Mouse (Mus musculus) hindbrain, embryonic 11.5 days (tissue): ENCODE measurements at regions not wholly inside any gene's neighbourhood (a gene's known extent, or its start where the extent isn't known, plus 50 kb on each side); places are given as distances from the start of the nearest gene placed in this dataset.

ENCODE experiments used
- ATAC-seq: fragments of 200-750 bp; cut with Nextera tagmentation; 2 replicates; pipeline ENCODE4 v1.8.0; 2017; ENCODE audit warnings: mild to moderate bottlenecking, moderate TSS enrichment, moderate library complexity; ENCODE audit not compliant: low FRiP score
- DNase-seq: peaks from one replicate; pipeline ENCODE4 v3.0.0-alpha.2; 2015; ENCODE audit warnings: low spot score
- H3K27ac ChIP-seq: fragments of 300-500 bp; sonication (generic); 2 replicates; pipeline ENCODE4 v1.5.1; 2014; ENCODE audit warnings: mild to moderate bottlenecking, low read depth, low read length
- H3K27me3 ChIP-seq: fragments of 300-500 bp; sonication (generic); 2 replicates; pipeline ENCODE4 v1.6.1; 2014; ENCODE audit warnings: mild to moderate bottlenecking, low read length, moderate library complexity, mixed read lengths; ENCODE audit not compliant: control insufficient read depth, insufficient read depth
- H3K36me3 ChIP-seq: fragments of 300-500 bp; sonication (generic); 2 replicates; pipeline ENCODE4 v1.6.1; 2014; ENCODE audit warnings: mild to moderate bottlenecking, low read length, moderate library complexity, mixed read lengths; ENCODE audit not compliant: control insufficient read depth, insufficient read depth
- H3K4me1 ChIP-seq: fragments of 300-500 bp; sonication (generic); replicated peaks from 2 replicates; pipeline ENCODE4 v1.6.1; 2014; ENCODE audit warnings: low read length, mixed read lengths; ENCODE audit not compliant: control insufficient read depth, insufficient read depth
- H3K4me2 ChIP-seq: fragments of 300-500 bp; sonication (generic); replicated peaks from 2 replicates; pipeline ENCODE4 v1.6.1; 2014; ENCODE audit warnings: mild to moderate bottlenecking, low read depth, low read length
- H3K4me3 ChIP-seq: fragments of 300-500 bp; sonication (generic); 2 replicates; pipeline ENCODE4 v1.5.1; 2014; ENCODE audit warnings: low read depth, low read length
- H3K9ac ChIP-seq: fragments of 300-500 bp; sonication (generic); 2 replicates; pipeline ENCODE4 v1.6.1; 2014; ENCODE audit warnings: low read depth, low read length
- H3K9me3 ChIP-seq: fragments of 300-500 bp; sonication (generic); 2 replicates; pipeline ENCODE4 v1.6.1; 2016; ENCODE audit warnings: low read length; ENCODE audit not compliant: control insufficient read depth
- WGBS: fragments of 180-500 bp; shearing (Covaris S2); extraction: QIAGEN DNeasy Blood & Tissue Kit; methylation state at CpG from one replicate; pipeline ENCODE4 v1.1.7; 2014; 5-methylcytosine and 5-hydroxymethylcytosine counted together

DNA sequence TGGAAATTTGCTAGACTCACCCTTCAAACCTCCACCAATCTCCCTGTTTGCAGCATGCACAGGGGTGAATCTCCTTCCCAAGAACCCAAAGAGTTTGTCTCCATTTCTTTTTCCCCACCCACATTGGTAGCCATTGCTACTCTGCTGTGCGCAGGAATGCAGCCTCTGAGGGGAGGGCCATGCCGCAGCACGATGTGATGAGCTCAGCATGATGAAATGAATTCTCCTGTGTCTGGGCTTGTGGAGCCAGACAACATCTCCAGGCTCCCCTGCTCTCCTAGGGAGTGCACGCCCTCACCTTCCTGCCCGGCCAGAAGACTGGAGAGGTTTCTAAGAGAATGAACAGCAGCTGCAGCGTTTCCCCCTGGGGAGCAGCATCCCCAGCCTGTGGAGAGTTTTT lies 92.9 kb upstream of the Dscam start:
- WGBS, result 10% methylated on average over 6 of the region's 6 CpGs
- Histone ChIP-seq H3K27me3 (no peaks in the 10 kb centered on the region), H3K27ac (no peak overlapping the region), H3K4me1 (no peaks in the 10 kb centered on the region), H3K4me2 (no peak overlapping the region), H3K9me3 (no peaks in the 10 kb centered on the region), H3K36me3 (no peaks in the 10 kb centered on the region), H3K4me3 (no peak overlapping the region), H3K9ac (no peak overlapping the region)
- DNase-seq, result no peak
- ATAC-seq, result no peak

- ATAC-seq (no peak), DNase-seq (no peak)
- Histone ChIP-seq H3K27me3 (no peaks in the 10 kb centered on the region), H3K27ac (no peak overlapping the region), H3K4me3 (no peak overlapping the region), H3K4me1 (no peaks in the 10 kb centered on the region), H3K4me2 (no peak overlapping the region), H3K9ac (no peak overlapping the region), H3K36me3 (no peaks in the 10 kb centered on the region), H3K9me3 (no peaks in the 10 kb centered on the region)
- 84% methylated on average over 7 of the region's 7 CpGs for WGBS
Observed at GRCm38 (mm10) chr16:97270417-97271133, 86.0 kb upstream of the Bace2 start.

- no peaks in the 10 kb centered on the region for H3K9me3 ChIP-seq
- ATAC-seq, result no peak
- no peak overlapping the region for H3K4me3 ChIP-seq
- DNase-seq, result no peak
- no peaks in the 10 kb centered on the region for H3K27me3 ChIP-seq
- no peaks in the 10 kb centered on the region for H3K36me3 ChIP-seq
- no peaks in the 10 kb centered on the region for H3K4me1 ChIP-seq
- H3K4me2 ChIP-seq, result no peak overlapping the region
- no peak overlapping the region for H3K27ac ChIP-seq
- no peak overlapping the region for H3K9ac ChIP-seq
- 91% methylated on average over 8 of the region's 8 CpGs for WGBS
Observed at GRCm38 (mm10) chr16:97271264-97271663, 85.3 kb upstream of the Bace2 start.

DNA sequence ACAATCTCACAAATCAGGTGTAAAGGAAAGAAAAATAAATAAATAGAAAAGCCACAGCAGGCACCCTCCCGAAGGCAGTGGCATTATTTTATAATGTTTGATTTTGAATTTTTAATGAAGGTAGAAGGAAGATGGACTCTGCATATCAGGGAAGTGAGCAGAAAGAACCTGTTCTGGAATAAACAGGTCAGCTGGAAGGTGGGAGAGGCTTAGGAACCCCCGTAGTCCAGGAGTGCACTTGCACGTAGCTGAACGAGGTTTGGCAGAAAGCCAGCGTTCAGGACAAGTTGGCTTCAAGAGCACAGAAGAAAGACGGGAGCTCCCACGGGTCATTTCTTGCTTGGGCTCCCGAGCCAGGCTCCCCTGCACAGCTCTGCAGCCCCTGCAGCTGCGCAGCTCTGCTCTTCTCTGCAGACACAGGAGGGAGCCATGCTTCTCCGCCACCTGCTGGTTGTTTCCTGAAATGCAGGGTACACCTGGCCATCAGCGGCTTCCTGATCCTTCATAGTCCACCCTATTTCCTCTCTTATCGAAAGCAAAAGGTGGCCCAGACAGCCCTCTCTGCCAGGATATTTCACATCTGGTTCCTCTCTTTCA lies 84.4 kb upstream of the Bace2 start:
- no peak overlapping the region for H3K4me3 ChIP-seq

GRCm38 (mm10) chr16:97278913-97279312 lies 77.6 kb upstream of the Bace2 start:
- Histone ChIP-seq H3K4me2 (no peak overlapping the region), H3K9me3 (no peaks in the 10 kb centered on the region), H3K27ac (no peak overlapping the region), H3K27me3 (no peaks in the 10 kb centered on the region), H3K4me3 (no peak overlapping the region), H3K4me1 (no peaks in the 10 kb centered on the region), H3K9ac (no peak overlapping the region), H3K36me3 (no peaks in the 10 kb centered on the region)
- ATAC-seq (no peak), DNase-seq (no peak)
- WGBS, result 74% methylated on average over 1 of the region's 1 CpGs

More for the DNA sequence above, 84.4 kb upstream of the Bace2 start:
- Histone ChIP-seq H3K4me2 (peak overlapping the region; percentile 9), H3K9me3 (no peaks in the 10 kb centered on the region), H3K9ac (no peak overlapping the region), H3K27ac (no peak overlapping the region), H3K36me3 (no peaks in the 10 kb centered on the region), H3K4me1 (no peaks in the 10 kb centered on the region), H3K27me3 (no peaks in the 10 kb centered on the region)
- DNase-seq, result peak; percentile 88
- WGBS, result 14% methylated on average over 12 of the region's 12 CpGs
- peak; percentile 88 for ATAC-seq

GRCm38 (mm10) chr16:97281615-97282110 lies 74.9 kb upstream of the Bace2 start:
- no peak overlapping the region for H3K4me2 ChIP-seq
- no peak for ATAC-seq
- no peaks in the 10 kb centered on the region for H3K27me3 ChIP-seq
- no peak overlapping the region for H3K27ac ChIP-seq
- no peak overlapping the region for H3K4me3 ChIP-seq
- no peaks in the 10 kb centered on the region for H3K36me3 ChIP-seq
- H3K9me3 ChIP-seq, result no peaks in the 10 kb centered on the region
- no peak overlapping the region for H3K9ac ChIP-seq
- DNase-seq, result no peak
- no peaks in the 10 kb centered on the region for H3K4me1 ChIP-seq
- 93% methylated on average over 7 of the region's 7 CpGs for WGBS

- H3K9ac ChIP-seq, result 0 out of 2 replicates have a peak overlapping the region, but pooled peaks have one; percentile 11
- H3K27ac ChIP-seq, result peak overlapping the region; percentile 30; the same call in 1 of the 2 replicates
- H3K4me2 ChIP-seq, result no peak overlapping the region
- ATAC-seq, result no peak
- no peaks in the 10 kb centered on the region for H3K36me3 ChIP-seq
- no peak overlapping the region for H3K4me3 ChIP-seq
- WGBS, result 64% methylated on average over 9 of the region's 9 CpGs
- no peaks in the 10 kb centered on the region for H3K27me3 ChIP-seq
- H3K4me1 ChIP-seq, result no peaks in the 10 kb centered on the region
- no peak for DNase-seq
- H3K9me3 ChIP-seq, result no peaks in the 10 kb centered on the region
Observed at GRCm38 (mm10) chr16:97282943-97283342, 73.6 kb upstream of the Bace2 start.

- ATAC-seq, result no peak
- Histone ChIP-seq H3K27ac (no peak overlapping the region), H3K4me3 (no peak overlapping the region), H3K27me3 (no peaks in the 10 kb centered on the region), H3K36me3 (no peaks in the 10 kb centered on the region), H3K4me2 (no peak overlapping the region), H3K9me3 (no peaks in the 10 kb centered on the region), H3K9ac (no peak overlapping the region), H3K4me1 (no peaks in the 10 kb centered on the region)
- no peak for DNase-seq
- 88% methylated on average over 8 of the region's 8 CpGs for WGBS
Observed at GRCm38 (mm10) chr16:97285886-97286447, 70.6 kb upstream of the Bace2 start.

- H3K36me3 ChIP-seq, result no peaks in the 10 kb centered on the region
- H3K27ac ChIP-seq, result no peak overlapping the region
- H3K9me3 ChIP-seq, result no peaks in the 10 kb centered on the region
- no peak overlapping the region for H3K4me3 ChIP-seq
- no peaks in the 10 kb centered on the region for H3K27me3 ChIP-seq
- WGBS, result 45% methylated on average over 3 of the region's 3 CpGs
- H3K4me1 ChIP-seq, result no peaks in the 10 kb centered on the region
- ATAC-seq, result no peak
- no peak overlapping the region for H3K9ac ChIP-seq
- H3K4me2 ChIP-seq, result no peak overlapping the region
- DNase-seq, result no peak
Observed at GRCm38 (mm10) chr16:97286717-97287116, 69.8 kb upstream of the Bace2 start.
